Mouse (Mus musculus) macrophage (primary cell): ENCODE results near the gene Rnf225. TPM values are rescaled to one million over a fixed set of nuclear protein-coding genes. Genes with fewer than 3 reads are reported as not detected.
"Not testable (repeated sequence)": the region's sequence is repeated elsewhere in the genome, so short reads cannot be mapped to it uniquely, and the experiment has no call there.

Experiments used
- H3K27ac ChIP-seq: fragments of 350-480 bp; formaldehyde crosslinking; 2 replicates; pipeline ENCODE4 v1.9.0; 2021
- H3K36me3 ChIP-seq: fragments of 350-480 bp; formaldehyde crosslinking; 2 replicates; pipeline ENCODE4 v1.9.0; 2021; ENCODE audit errors: inconsistent target
- H3K4me3 ChIP-seq: fragments of 350-480 bp; formaldehyde crosslinking; 2 replicates; pipeline ENCODE4 v1.9.0; 2021; ENCODE audit errors: inconsistent target
- H3K79me2 ChIP-seq: fragments of 350-480 bp; formaldehyde crosslinking; 2 replicates; pipeline ENCODE4 v1.9.0; 2021; ENCODE audit errors: inconsistent target
- WGBS: methylation state at CpG from one replicate; pipeline ENCODE4 v1.1.7; 2026; ENCODE audit warnings: inconsistent platforms; ENCODE audit not compliant: missing documents; 5-methylcytosine and 5-hydroxymethylcytosine counted together
- polyA plus RNA-seq: library from polyadenylated mRNA; stranded (reverse); fragments of 250-400 nt; gene quantifications from 3 replicates; pipeline ENCODE4 v1.2.4, GENCODE M21; 2018; ENCODE audit warnings: inconsistent platforms

Gene Rnf225
- polyA plus RNA-seq, 1 experiment from 2014 or later, result not detected

DNA sequence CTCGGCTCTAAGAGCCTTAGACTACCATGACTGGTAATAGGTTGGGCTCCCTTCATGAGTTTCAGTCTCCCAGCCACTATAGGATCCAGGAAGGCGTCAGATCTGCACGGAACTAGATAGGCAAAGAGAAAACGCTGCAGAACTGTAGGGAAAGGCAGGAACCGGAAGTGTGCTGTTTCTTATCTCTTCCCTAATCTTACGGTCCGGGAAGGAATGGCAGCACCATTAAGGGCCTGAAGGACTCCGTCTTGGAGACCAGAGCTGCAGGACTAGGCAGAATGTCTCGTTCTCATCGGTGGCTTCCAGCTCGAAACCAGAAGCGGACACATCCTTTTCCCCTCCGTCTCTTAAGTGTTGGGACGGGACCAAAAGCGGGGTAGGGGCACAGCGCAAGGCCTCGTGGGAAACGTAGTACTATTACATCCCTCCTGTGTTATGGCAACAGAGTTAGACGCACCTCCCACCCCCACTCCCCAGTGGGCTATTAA, 17.0 kb upstream of the Rnf225 start:
- peaks cover 31% of the 10 kb centered on the region for H3K36me3 ChIP-seq
- WGBS, result 3% methylated on average over 19 of the region's 19 CpGs
- peak overlapping the region; percentile 50 for H3K4me3 ChIP-seq
- H3K79me2 ChIP-seq, result no peaks in the 10 kb centered on the region
- H3K27ac ChIP-seq, result peak overlapping the region; percentile 61

DNA sequence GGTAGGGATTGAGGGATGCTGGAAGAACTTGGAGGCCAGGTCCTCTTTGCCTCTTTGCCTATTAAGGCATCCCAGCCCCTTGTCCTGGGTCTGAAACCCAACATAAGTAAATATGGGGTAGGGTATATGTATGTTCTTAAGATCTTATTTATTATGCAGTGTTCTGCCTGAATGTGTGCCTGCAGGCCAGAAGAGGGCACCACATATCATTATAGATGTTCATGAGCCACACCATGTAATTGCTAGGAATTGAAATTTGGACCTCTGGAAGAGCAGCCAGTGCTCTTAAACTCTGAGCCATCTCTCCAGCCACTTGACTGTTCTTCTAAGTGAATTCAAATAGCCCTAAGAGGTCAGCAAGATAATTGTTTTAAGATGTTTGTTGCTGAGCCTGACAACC, 13.7 kb upstream of the Rnf225 start:
- no peak overlapping the region for H3K4me3 ChIP-seq
- H3K27ac ChIP-seq, result no peak overlapping the region
- no peaks in the 10 kb centered on the region for H3K36me3 ChIP-seq
- no peaks in the 10 kb centered on the region for H3K79me2 ChIP-seq

DNA sequence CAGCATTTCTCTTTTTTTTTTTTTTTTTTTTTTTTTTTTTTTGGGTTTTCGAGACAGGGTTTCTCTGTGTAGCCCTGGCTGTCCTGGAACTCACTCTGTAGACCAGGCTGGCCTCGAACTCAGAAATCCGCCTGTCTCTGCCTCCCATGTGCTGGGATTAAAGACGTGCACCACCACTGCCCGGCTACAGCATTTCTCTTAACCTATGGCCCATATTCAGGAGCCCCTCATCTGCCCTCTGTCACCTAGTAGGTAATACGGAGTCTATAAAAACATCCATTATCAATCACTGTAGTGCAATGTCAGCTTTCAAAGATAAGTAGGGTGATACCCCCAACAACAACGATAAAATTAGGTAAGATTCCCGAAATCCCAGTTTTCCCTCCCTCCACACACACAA, 6.7 kb upstream of the Rnf225 start:
- Histone ChIP-seq H3K36me3 (peaks cover 22% of the 10 kb centered on the region), H3K79me2 (peaks cover 22% of the 10 kb centered on the region)
- H3K4me3 ChIP-seq, H3K27ac ChIP-seq: not testable (repeated sequence)
- 84% methylated on average over 7 of the region's 8 CpGs for WGBS

GRCm38 (mm10) chr7:12921318-12921704, 5.9 kb upstream of the Rnf225 start:
- peak overlapping the region; percentile 89 for H3K27ac ChIP-seq
- H3K36me3 ChIP-seq, result peaks cover 30% of the 10 kb centered on the region
- peaks cover 22% of the 10 kb centered on the region for H3K79me2 ChIP-seq
- peak overlapping the region; percentile 99 for H3K4me3 ChIP-seq
- WGBS, result 0% methylated on average over 3 of the region's 3 CpGs

- Histone ChIP-seq H3K36me3 (peaks cover 36% of the 10 kb centered on the region), H3K79me2 (peaks cover 22% of the 10 kb centered on the region), H3K27ac (peak within 1 kb of the TSS; percentile 89), H3K4me3 (peak within 1 kb of the TSS; percentile 99)
- WGBS, result under 1% methylated on average over 54 of the region's 55 CpGs
Measured at GRCm38 (mm10) chr7:12921705-12922465, 5.3 kb upstream of the Rnf225 start, which contains the start of gene Rps5. Rps5 (plus strand) TSS chr7:12922290.

GRCm38 (mm10) chr7:12922729-12923128, 4.5 kb upstream of the Rnf225 start:
- under 1% methylated on average over 8 of the region's 8 CpGs for WGBS
- peaks cover 22% of the 10 kb centered on the region for H3K79me2 ChIP-seq
- H3K36me3 ChIP-seq, result peaks cover 38% of the 10 kb centered on the region
- H3K27ac ChIP-seq, result peak overlapping the region; percentile 89
- H3K4me3 ChIP-seq, result peak overlapping the region; percentile 99

- Histone ChIP-seq H3K27ac (no peak overlapping the region), H3K36me3 (peaks cover 38% of the 10 kb centered on the region), H3K4me3 (no peak overlapping the region), H3K79me2 (peaks cover 22% of the 10 kb centered on the region)
- 94% methylated on average over 7 of the region's 7 CpGs for WGBS
Measured at GRCm38 (mm10) chr7:12926316-12926715, 900 bp upstream of the Rnf225 start.

DNA sequence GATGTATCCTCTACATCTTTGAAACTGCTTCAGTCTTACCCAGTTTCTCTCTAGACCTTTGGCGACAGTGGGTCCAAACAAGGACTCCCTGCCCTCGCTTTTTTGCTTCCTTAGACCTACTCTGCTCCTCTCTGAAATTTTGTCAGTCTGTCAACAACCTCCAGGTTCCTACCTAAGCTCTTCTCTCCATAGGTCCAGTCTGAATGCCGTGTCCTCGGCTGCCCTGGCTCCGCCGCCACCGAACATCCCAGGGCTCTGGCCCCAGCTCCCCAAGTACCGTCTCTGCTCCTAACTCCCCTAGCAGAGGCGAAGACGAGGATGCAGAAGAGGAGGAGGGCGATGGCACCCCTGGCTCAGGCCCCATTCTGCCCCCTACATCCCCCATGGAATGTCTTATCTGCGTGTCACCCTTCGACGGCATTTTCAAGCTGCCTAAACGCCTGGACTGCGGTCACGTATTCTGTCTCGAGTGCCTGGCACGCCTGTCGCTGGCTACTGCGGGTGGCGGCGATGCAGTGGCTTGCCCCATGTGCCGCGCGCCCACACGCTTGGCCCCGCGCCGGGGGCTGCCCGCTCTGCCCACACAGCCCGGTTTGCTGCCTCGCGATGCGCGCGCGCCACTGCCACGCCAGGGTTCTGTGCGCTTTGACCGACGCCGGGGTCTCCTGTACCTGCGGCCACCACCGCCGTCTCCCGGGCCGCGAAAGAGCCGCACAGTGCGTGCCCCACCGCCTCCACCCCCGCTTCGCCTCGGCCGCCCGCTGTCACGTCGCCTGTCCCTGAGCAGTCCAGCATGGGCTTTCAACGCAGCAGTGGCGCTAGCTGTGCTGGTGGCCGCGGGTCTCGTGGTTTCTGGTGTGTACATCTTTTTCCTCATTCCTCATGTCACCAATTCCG, 725 bp downstream of the Rnf225 start:
- Histone ChIP-seq H3K27ac (no peak overlapping the region), H3K4me3 (no peak overlapping the region), H3K79me2 (peaks cover 13% of the 10 kb centered on the region), H3K36me3 (peaks cover 38% of the 10 kb centered on the region)
- 26% methylated on average over 61 of the region's 65 CpGs for WGBS

DNA sequence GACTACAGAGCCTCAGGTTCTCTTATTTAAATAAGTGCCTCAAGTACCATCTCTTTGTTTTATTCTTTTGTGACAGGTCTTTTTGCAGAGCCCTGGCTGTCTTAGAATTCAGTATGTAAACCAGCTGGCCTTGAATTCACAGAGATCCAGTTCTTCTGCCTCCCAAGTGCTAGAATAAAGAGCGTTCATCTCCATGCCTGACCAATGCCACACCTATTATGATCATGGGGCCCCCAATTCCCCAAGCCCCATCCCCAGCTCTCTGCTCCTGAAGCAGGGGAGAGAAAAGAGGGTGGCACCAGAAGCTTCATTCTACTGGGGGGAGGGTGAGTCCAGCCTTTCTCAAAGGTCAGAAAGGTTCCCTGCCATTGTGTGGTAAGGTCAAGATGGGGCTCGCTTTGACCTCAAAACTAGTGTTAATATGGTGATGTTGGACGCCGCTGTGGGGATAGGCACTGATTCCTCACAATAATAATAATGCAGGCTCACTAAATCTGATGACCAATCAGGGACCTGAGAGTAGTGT, 6.5 kb downstream of the Rnf225 start:
- Histone ChIP-seq H3K27ac (no peak overlapping the region), H3K4me3 (no peak overlapping the region), H3K79me2 (no peaks in the 10 kb centered on the region), H3K36me3 (no peaks in the 10 kb centered on the region)
- WGBS, result 88% methylated on average over 4 of the region's 4 CpGs

- Histone ChIP-seq H3K79me2 (no peaks in the 10 kb centered on the region), H3K36me3 (no peaks in the 10 kb centered on the region), H3K27ac (no peak overlapping the region), H3K4me3 (no peak overlapping the region)
- 78% methylated on average over 3 of the region's 3 CpGs for WGBS
Measured at GRCm38 (mm10) chr7:12934808-12935207, 7.6 kb downstream of the Rnf225 start.

GRCm38 (mm10) chr7:12937254-12937803, 10.1 kb downstream of the Rnf225 start:
- 79% methylated on average over 2 of the region's 4 CpGs for WGBS
- not testable (repeated sequence) for H3K79me2 ChIP-seq, H3K36me3 ChIP-seq, H3K27ac ChIP-seq, H3K4me3 ChIP-seq

- 88% methylated on average over 4 of the region's 4 CpGs for WGBS
- H3K4me3 ChIP-seq, result no peak overlapping the region
Measured at GRCm38 (mm10) chr7:12940599-12940998, 13.4 kb downstream of the Rnf225 start.

GRCm38 (mm10) chr7:12943488-12943887, 16.3 kb downstream of the Rnf225 start:
- Histone ChIP-seq H3K4me3 (no peak overlapping the region), H3K27ac (no peak overlapping the region), H3K36me3 (no peaks in the 10 kb centered on the region), H3K79me2 (no peaks in the 10 kb centered on the region)

More at GRCm38 (mm10) chr7:12940599-12940998, 13.4 kb downstream of the Rnf225 start:
- H3K79me2 ChIP-seq, result no peaks in the 10 kb centered on the region
- H3K36me3 ChIP-seq, result no peaks in the 10 kb centered on the region
- H3K27ac ChIP-seq, result no peak overlapping the region

GRCm38 (mm10) chr7:12949032-12949871, 22.0 kb downstream of the Rnf225 start:
- no peaks in the 10 kb centered on the region for H3K36me3 ChIP-seq
- H3K79me2 ChIP-seq, result no peaks in the 10 kb centered on the region
- WGBS, result 9% methylated on average over 35 of the region's 35 CpGs
- peak overlapping the region; percentile 53 for H3K4me3 ChIP-seq
- peak overlapping the region; percentile 45 for H3K27ac ChIP-seq
